Mouse (Mus musculus) hematopoietic stem cell, adult 5-6 weeks (primary cell): ENCODE measurements around the gene Dlg5. TPM values are rescaled to one million over a fixed set of nuclear protein-coding genes. Genes with fewer than 3 reads are reported as not detected.
A peak's percentile ranks its signal among the peaks of the same experiment; 100 is the strongest.

ENCODE experiments used
- ATAC-seq, 2 experiments: fragments of 125-278 bp in 1 of 2; replicated peaks in 1 of 2; 2 replicates each; pipeline ENCODE4 v1.8.0; 2016 to 2017; ENCODE audit warnings: inconsistent platforms in 2 of 2, mild to moderate bottlenecking in 2 of 2, moderate number of reproducible peaks in 2 of 2, low read depth in 1 of 2, moderate TSS enrichment in 1 of 2; ENCODE audit not compliant: low FRiP score in 2 of 2, poor library complexity in 2 of 2, severe bottlenecking in 2 of 2, insufficient read depth in 1 of 2, low TSS enrichment in 1 of 2
- total RNA-seq: library from RNA; stranded (forward); fragments of 172-1452, 232-1000 nt; gene quantifications from 2 replicates; pipeline ENCODE4 v1.2.3, GENCODE M21; 2017

Dlg5 gene
- total RNA-seq, 1 experiment from 2014 or later: 0.99 TPM

- no peak for ATAC-seq
Measured at GRCm38 (mm10) chr14:24164721-24165367, 80.9 kb downstream of the Dlg5 start.

- ATAC-seq: no peak
Measured at GRCm38 (mm10) chr14:24162856-24163255, 82.9 kb downstream of the Dlg5 start.

GRCm38 (mm10) chr14:24148892-24149291 is 96.8 kb downstream of the Dlg5 start:
- no peak for ATAC-seq

GRCm38 (mm10) chr14:24144821-24145220 is 100.9 kb downstream of the Dlg5 start:
- no peak for ATAC-seq

- ATAC-seq: no peak
Measured at GRCm38 (mm10) chr14:24144421-24144820, 101.3 kb downstream of the Dlg5 start.

- ATAC-seq: no peak
Measured at GRCm38 (mm10) chr14:24142926-24143430, 102.7 kb downstream of the Dlg5 start.

GRCm38 (mm10) chr14:24141727-24142126 is 104.0 kb downstream of the Dlg5 start:
- no peak for ATAC-seq

- ATAC-seq: 0 out of 4 replicates have a peak, but pooled peaks of 1 of the 2 experiments have one; percentile 12
Measured at GRCm38 (mm10) chr14:24140297-24140812, 105.4 kb downstream of the Dlg5 start.

- ATAC-seq: no peak
Measured at GRCm38 (mm10) chr14:24136908-24137307, 108.8 kb downstream of the Dlg5 start.

- no peak for ATAC-seq
Measured at GRCm38 (mm10) chr14:24134623-24135290, 111.0 kb downstream of the Dlg5 start.

GRCm38 (mm10) chr14:24133801-24134200 is 111.9 kb downstream of the Dlg5 start:
- ATAC-seq: no peak

GRCm38 (mm10) chr14:24132092-24132491 is 113.6 kb downstream of the Dlg5 start:
- no peak; a peak in 1 of 4 replicates for ATAC-seq

GRCm38 (mm10) chr14:24125069-24125468 is 120.7 kb downstream of the Dlg5 start:
- no peak for ATAC-seq

GRCm38 (mm10) chr14:24124171-24124570 is 121.5 kb downstream of the Dlg5 start:
- ATAC-seq: no peak

- no peak for ATAC-seq
Measured at GRCm38 (mm10) chr14:24106734-24107133, 139.0 kb downstream of the Dlg5 start.

- ATAC-seq: no peak
Measured at GRCm38 (mm10) chr14:24098828-24099227, 146.9 kb downstream of the Dlg5 start.

GRCm38 (mm10) chr14:24094656-24095055 is 151.1 kb downstream of the Dlg5 start:
- no peak for ATAC-seq

GRCm38 (mm10) chr14:24093221-24093620 is 152.5 kb downstream of the Dlg5 start:
- ATAC-seq: no peak
